Mouse (Mus musculus) heart, embryonic 11.5 days (tissue): ENCODE data around the gene Gck. TPM values are rescaled to one million over a fixed set of nuclear protein-coding genes. Genes with fewer than 3 reads are reported as not detected.
A peak's percentile ranks its signal among the peaks of the same experiment; 100 is the strongest.

Source experiments
- ATAC-seq: fragments of 200-750 bp; cut with Nextera tagmentation; replicated peaks from 2 replicates; pipeline ENCODE4 v1.8.0; 2017; ENCODE audit warnings: moderate library complexity; ENCODE audit not compliant: insufficient number of reproducible peaks, low FRiP score, low TSS enrichment
- H3K27ac ChIP-seq: fragments of 300-500 bp; sonication (generic); 2 replicates; pipeline ENCODE4 v1.5.1; 2014; ENCODE audit warnings: mild to moderate bottlenecking, low read depth, low read length
- H3K27me3 ChIP-seq: fragments of 300-500 bp; sonication (generic); 2 replicates; pipeline ENCODE4 v1.6.1; 2014; ENCODE audit warnings: mild to moderate bottlenecking, low read length, mixed read lengths; ENCODE audit not compliant: control insufficient read depth, insufficient read depth
- H3K36me3 ChIP-seq: fragments of 300-500 bp; sonication (generic); 2 replicates; pipeline ENCODE4 v1.6.1; 2014; ENCODE audit warnings: mild to moderate bottlenecking, low read length, moderate library complexity, mixed read lengths; ENCODE audit not compliant: control insufficient read depth, insufficient read depth
- H3K4me1 ChIP-seq: fragments of 300-500 bp; sonication (generic); 2 replicates; pipeline ENCODE4 v1.6.1; 2014; ENCODE audit warnings: low read length; ENCODE audit not compliant: control insufficient read depth, insufficient read depth
- H3K4me2 ChIP-seq: fragments of 300-500 bp; sonication (generic); 2 replicates; pipeline ENCODE4 v1.6.1; 2014; ENCODE audit warnings: mild to moderate bottlenecking, moderate library complexity
- H3K4me3 ChIP-seq: fragments of 300-500 bp; sonication (generic); 2 replicates; pipeline ENCODE4 v1.5.1; 2014; ENCODE audit warnings: low read depth, low read length
- H3K9ac ChIP-seq: fragments of 300-500 bp; sonication (generic); 2 replicates; pipeline ENCODE4 v1.6.1; 2014; ENCODE audit warnings: mild to moderate bottlenecking, low read depth, low read length, moderate library complexity
- H3K9me3 ChIP-seq: fragments of 300-500 bp; sonication (generic); replicated peaks from 2 replicates; pipeline ENCODE4 v1.6.1; 2016; ENCODE audit warnings: low read length; ENCODE audit not compliant: control insufficient read depth
- WGBS: fragments of 180-500 bp; shearing (Covaris S2); extraction: QIAGEN DNeasy Blood & Tissue Kit; methylation state at CpG from one replicate; pipeline ENCODE4 v1.1.7; 2014; ENCODE audit not compliant: insufficient replicate concordance; 5-methylcytosine and 5-hydroxymethylcytosine counted together
- polyA plus RNA-seq: library from polyadenylated mRNA; unstranded; fragments of >200 nt; fragmentation: Nextera tagmentation; extraction: Ambion mirVana; gene quantifications from 2 replicates; pipeline ENCODE4 v1.2.1, GENCODE M21; 2014

Gck gene
- polyA plus RNA-seq, 1 experiment from 2014 or later, result 2.6 TPM

GRCm38 (mm10) chr11:5903844-5904243, 46.0 kb downstream of the Gck start:
- H3K4me3 ChIP-seq, result no peak overlapping the region
- H3K4me1 ChIP-seq, result peaks cover 22% of the 10 kb centered on the region
- no peak overlapping the region for H3K27ac ChIP-seq
- no peaks in the 10 kb centered on the region for H3K36me3 ChIP-seq
- H3K4me2 ChIP-seq, result no peak overlapping the region
- no peaks in the 10 kb centered on the region for H3K9me3 ChIP-seq
- 78% methylated on average over 2 of the region's 2 CpGs for WGBS
- ATAC-seq, result no peak
- 0 out of 2 replicates have a peak, but pooled peaks cover 6% of the 10 kb centered on the region for H3K27me3 ChIP-seq
- no peak overlapping the region for H3K9ac ChIP-seq

- WGBS, result 19% methylated on average over 6 of the region's 6 CpGs
- Histone ChIP-seq H3K4me1 (peaks cover 33% of the 10 kb centered on the region), H3K9me3 (no peaks in the 10 kb centered on the region), H3K27me3 (0 out of 2 replicates have a peak, but pooled peaks cover 6% of the 10 kb centered on the region), H3K27ac (peak overlapping the region; percentile 65; the same call in 1 of the 2 replicates), H3K36me3 (no peaks in the 10 kb centered on the region), H3K4me3 (no peak overlapping the region), H3K4me2 (peak overlapping the region; percentile 69), H3K9ac (peak overlapping the region; percentile 70)
- ATAC-seq, result no peak
Measured at GRCm38 (mm10) chr11:5902390-5902789, 47.5 kb downstream of the Gck start.

DNA sequence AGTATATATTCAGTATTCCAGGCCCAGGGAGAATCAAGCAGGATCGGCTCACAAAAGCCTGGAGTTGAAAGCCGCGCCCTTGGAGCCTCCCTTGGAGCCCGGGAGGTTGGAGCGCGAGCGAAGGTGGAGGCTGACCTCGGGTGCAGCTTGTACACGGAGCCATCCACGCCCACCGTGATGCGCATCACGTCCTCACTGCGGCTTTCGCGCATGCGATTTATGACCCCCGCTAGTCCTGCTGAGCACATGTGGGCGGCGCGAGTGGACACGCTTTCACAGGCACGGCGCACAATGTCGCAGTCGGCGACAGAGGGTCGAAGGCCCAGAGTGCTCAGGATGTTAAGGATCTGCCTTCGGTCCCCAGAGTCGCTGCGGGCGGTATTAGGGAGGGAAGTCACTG, 47.9 kb downstream of the Gck start:
- Histone ChIP-seq H3K36me3 (no peaks in the 10 kb centered on the region), H3K27me3 (0 out of 2 replicates have a peak, but pooled peaks cover 6% of the 10 kb centered on the region), H3K9me3 (no peaks in the 10 kb centered on the region), H3K4me3 (peak overlapping the region; percentile 39), H3K4me2 (peak overlapping the region; percentile 69), H3K27ac (peak overlapping the region; percentile 65), H3K4me1 (peaks cover 33% of the 10 kb centered on the region), H3K9ac (peak overlapping the region; percentile 70)
- no peak; the same call in 1 of the 2 replicates for ATAC-seq
- 4% methylated on average over 32 of the region's 32 CpGs for WGBS

GRCm38 (mm10) chr11:5901320-5901719, 48.6 kb downstream of the Gck start:
- Histone ChIP-seq H3K4me1 (peaks cover 37% of the 10 kb centered on the region), H3K36me3 (no peaks in the 10 kb centered on the region), H3K9me3 (no peaks in the 10 kb centered on the region), H3K4me3 (peak overlapping the region; percentile 39), H3K27me3 (0 out of 2 replicates have a peak, but pooled peaks cover 6% of the 10 kb centered on the region), H3K4me2 (peak overlapping the region; percentile 69), H3K27ac (peak overlapping the region; percentile 65), H3K9ac (peak overlapping the region; percentile 70)
- WGBS, result 18% methylated on average over 3 of the region's 3 CpGs
- ATAC-seq, result no peak

- Histone ChIP-seq H3K27ac (peak overlapping the region; percentile 97), H3K4me2 (no peak overlapping the region), H3K36me3 (no peaks in the 10 kb centered on the region), H3K27me3 (0 out of 2 replicates have a peak, but pooled peaks cover 9% of the 10 kb centered on the region), H3K9ac (0 out of 2 replicates have a peak overlapping the region, but pooled peaks have one; percentile 94), H3K4me1 (peaks cover 47% of the 10 kb centered on the region), H3K9me3 (no peaks in the 10 kb centered on the region), H3K4me3 (no peak overlapping the region)
- 88% methylated on average over 10 of the region's 10 CpGs for WGBS
- ATAC-seq, result no peak
Measured at GRCm38 (mm10) chr11:5899286-5899685, 50.6 kb downstream of the Gck start.

- WGBS, result 15% methylated on average over 5 of the region's 5 CpGs
- peak within 1 kb of the TSS; percentile 50 for H3K4me3 ChIP-seq
- no peaks in the 10 kb centered on the region for H3K36me3 ChIP-seq
- H3K9ac ChIP-seq, result peak within 1 kb of the TSS; percentile 94
- H3K27ac ChIP-seq, result peak within 1 kb of the TSS; percentile 97
- H3K9me3 ChIP-seq, result no peaks in the 10 kb centered on the region
- peak within 1 kb of the TSS; percentile 61 for H3K4me2 ChIP-seq
- peaks cover 53% of the 10 kb centered on the region for H3K4me1 ChIP-seq
- ATAC-seq, result peak; percentile 62
- H3K27me3 ChIP-seq, result 0 out of 2 replicates have a peak, but pooled peaks cover 9% of the 10 kb centered on the region
Measured at GRCm38 (mm10) chr11:5898531-5898930, 51.4 kb downstream of the Gck start, which contains the start of gene Myl7. Gene Myl7 (minus strand): TSS chr11:5898782.

DNA sequence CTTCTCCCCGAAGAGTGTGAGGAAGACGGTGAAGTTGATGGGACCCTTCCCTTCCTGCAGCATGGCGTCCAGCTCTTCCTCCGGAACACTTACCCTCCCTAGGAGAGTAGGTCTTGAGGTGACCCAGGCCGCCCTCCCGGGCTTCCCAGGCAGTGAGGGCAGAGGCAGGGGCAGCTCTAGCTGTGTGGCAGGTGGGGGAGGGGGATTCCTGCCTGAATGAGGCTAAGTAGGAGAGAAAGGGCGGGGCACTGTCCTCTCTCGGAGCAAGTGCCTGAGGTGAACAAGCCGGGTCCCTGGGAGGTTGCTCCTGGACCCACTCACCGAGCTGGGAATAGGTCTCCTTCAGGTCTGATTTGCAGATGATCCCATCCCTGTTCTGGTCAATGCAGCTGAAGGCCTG, 52.0 kb downstream of the Gck start:
- Histone ChIP-seq H3K27me3 (0 out of 2 replicates have a peak, but pooled peaks cover 5% of the 10 kb centered on the region), H3K4me1 (peaks cover 60% of the 10 kb centered on the region), H3K4me3 (peak overlapping the region; percentile 50), H3K9ac (peak overlapping the region; percentile 94), H3K9me3 (no peaks in the 10 kb centered on the region), H3K4me2 (peak overlapping the region; percentile 61), H3K27ac (peak overlapping the region; percentile 97), H3K36me3 (no peaks in the 10 kb centered on the region)
- WGBS, result 5% methylated on average over 10 of the region's 10 CpGs
- ATAC-seq, result no peak

DNA sequence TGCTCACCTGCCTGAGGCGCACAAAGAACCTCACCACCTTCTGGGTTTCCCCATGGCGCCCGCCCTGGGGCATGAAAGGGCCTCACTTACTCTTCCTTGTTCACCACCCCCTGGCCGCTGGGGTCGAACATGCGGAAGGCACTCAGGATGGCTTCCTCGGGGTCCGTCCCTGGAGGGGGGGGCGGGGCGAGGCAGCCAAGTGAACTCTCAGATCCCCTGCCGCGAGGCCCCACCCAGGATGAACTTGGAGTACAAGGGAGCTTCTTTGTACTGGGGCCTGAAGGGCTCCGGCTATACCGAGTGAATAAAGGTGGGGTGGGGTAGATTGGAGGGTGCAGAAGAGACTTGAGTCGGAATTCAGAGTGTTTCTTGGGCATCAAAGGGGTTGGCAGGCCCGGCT, 52.7 kb downstream of the Gck start:
- H3K4me2 ChIP-seq, result peak overlapping the region; percentile 61
- no peak for ATAC-seq
- 7% methylated on average over 16 of the region's 16 CpGs for WGBS

DNA sequence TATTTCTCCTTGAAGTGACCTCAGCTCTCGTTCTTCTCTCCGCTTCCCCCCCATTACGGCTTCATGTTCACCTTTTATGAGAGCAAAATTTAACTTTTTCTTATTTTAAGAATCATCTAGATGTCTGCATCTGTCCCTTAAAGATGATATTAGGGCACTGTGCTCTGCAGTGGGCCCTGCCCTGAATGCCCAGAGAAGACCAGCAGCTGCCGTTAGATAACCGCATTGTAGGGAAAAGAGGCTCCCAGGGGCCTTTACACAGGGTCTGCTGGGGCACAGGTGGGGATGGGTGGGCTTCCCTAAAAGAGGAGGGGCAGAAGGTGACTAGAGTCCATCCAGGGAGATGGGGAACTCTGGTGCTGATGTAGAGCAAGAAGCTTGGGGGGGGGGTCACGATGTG, 56.1 kb downstream of the Gck start:
- H3K4me1 ChIP-seq, result peaks cover 75% of the 10 kb centered on the region
- H3K27me3 ChIP-seq, result 0 out of 2 replicates have a peak, but pooled peaks cover 2% of the 10 kb centered on the region
- H3K4me3 ChIP-seq, result no peak overlapping the region
- H3K36me3 ChIP-seq, result no peaks in the 10 kb centered on the region
- H3K27ac ChIP-seq, result peak overlapping the region; percentile 97
- H3K9me3 ChIP-seq, result no peaks in the 10 kb centered on the region
- no peak for ATAC-seq
- peak overlapping the region; percentile 54; the same call in 1 of the 2 replicates for H3K9ac ChIP-seq
- 39% methylated on average over 6 of the region's 6 CpGs for WGBS
- H3K4me2 ChIP-seq, result no peak overlapping the region

More for the DNA sequence above, 52.7 kb downstream of the Gck start:
- H3K4me3 ChIP-seq, result peak overlapping the region; percentile 50
- H3K27ac ChIP-seq, result peak overlapping the region; percentile 97
- H3K27me3 ChIP-seq, result 0 out of 2 replicates have a peak, but pooled peaks cover 5% of the 10 kb centered on the region
- H3K4me1 ChIP-seq, result peaks cover 64% of the 10 kb centered on the region
- H3K36me3 ChIP-seq, result no peaks in the 10 kb centered on the region
- no peaks in the 10 kb centered on the region for H3K9me3 ChIP-seq
- H3K9ac ChIP-seq, result peak overlapping the region; percentile 94
